Mouse (Mus musculus) forebrain, postnatal 0 days (tissue): ENCODE results near the gene Adh6b. TPM values are rescaled to one million over a fixed set of nuclear protein-coding genes. Genes with fewer than 3 reads are reported as not detected.

Experiments
- ATAC-seq: fragments of 200-750 bp; cut with Nextera tagmentation; 2 replicates; pipeline ENCODE4 v1.8.0; 2017; ENCODE audit warnings: mild to moderate bottlenecking, moderate library complexity
- DNase-seq: peaks from one replicate; pipeline ENCODE4 v3.0.0-alpha.2; 2015
- H3K27ac ChIP-seq: fragments of 300-500 bp; sonication (generic); 2 replicates; pipeline ENCODE4 v1.5.1; 2014; ENCODE audit warnings: low read depth, mild to moderate bottlenecking, antibody characterized with exemption, low read length, moderate library complexity, mixed read lengths
- H3K27me3 ChIP-seq: fragments of 300-500 bp; sonication (generic); 2 replicates; pipeline ENCODE4 v1.6.1; 2014; ENCODE audit warnings: mild to moderate bottlenecking, low read length, mixed read lengths; ENCODE audit not compliant: insufficient read depth
- H3K36me3 ChIP-seq: fragments of 300-500 bp; sonication (generic); 2 replicates; pipeline ENCODE4 v1.6.1; 2014; ENCODE audit warnings: mild to moderate bottlenecking, moderate library complexity; ENCODE audit not compliant: insufficient read depth
- H3K4me1 ChIP-seq: fragments of 300-500 bp; sonication (generic); 2 replicates; pipeline ENCODE4 v1.6.1; 2014; ENCODE audit warnings: antibody characterized with exemption; ENCODE audit not compliant: insufficient read depth
- H3K4me2 ChIP-seq: fragments of 300-500 bp; sonication (generic); 2 replicates; pipeline ENCODE4 v1.6.1; 2014; ENCODE audit warnings: low read depth, mild to moderate bottlenecking, moderate library complexity
- H3K4me3 ChIP-seq: fragments of 300-500 bp; sonication (generic); 2 replicates; pipeline ENCODE4 v1.5.1; 2014; ENCODE audit warnings: low read depth, low read length, mixed read lengths
- H3K9ac ChIP-seq: fragments of 300-500 bp; sonication (generic); 2 replicates; pipeline ENCODE4 v1.6.1; 2014; ENCODE audit warnings: mild to moderate bottlenecking
- H3K9me3 ChIP-seq: fragments of 300-500 bp; sonication (generic); 2 replicates; pipeline ENCODE4 v1.6.1; 2016; ENCODE audit warnings: low read length
- CTCF ChIP-seq: sonication (generic); IDR thresholded peaks from 2 replicates; pipeline ENCODE4 v1.5.1; 2016; ENCODE audit warnings: antibody characterized with exemption, control low read depth, low read depth
- WGBS: fragments of 180-500 bp; shearing (Covaris S2); extraction: QIAGEN DNeasy Blood & Tissue Kit; methylation state at CpG from one replicate; pipeline ENCODE4 v1.1.7; 2014; 5-methylcytosine and 5-hydroxymethylcytosine counted together
- polyA plus RNA-seq: library from polyadenylated mRNA; unstranded; fragments of >200 nt; fragmentation: Nextera tagmentation; extraction: Ambion mirVana; gene quantifications from 2 replicates; pipeline ENCODE4 v1.2.1, GENCODE M21; 2015
- total RNA-seq: library from RNA; depleted of rRNA; stranded (reverse); fragments of >200 nt; gene quantifications from 2 replicates; pipeline ENCODE4 v1.2.3, GENCODE M21; 2014

Adh6b gene
- total and polyA plus RNA-seq, 2 experiments from 2014 or later = 0.19 TPM; not detected in 1

GRCm38 (mm10) chr3:138333910-138334309, 7.7 kb upstream of the Adh6b start:
- H3K4me1 ChIP-seq = no peaks in the 10 kb centered on the region
- no peak for ATAC-seq
- no peaks in the 10 kb centered on the region for H3K36me3 ChIP-seq
- no peak overlapping the region for H3K4me2 ChIP-seq
- no peak overlapping the region for H3K9ac ChIP-seq
- DNase-seq = no peak
- H3K9me3 ChIP-seq = no peaks in the 10 kb centered on the region
- H3K27ac ChIP-seq = no peak overlapping the region
- WGBS = 92% methylated on average over 8 of the region's 8 CpGs
- H3K4me3 ChIP-seq = no peak overlapping the region
- TF ChIP-seq CTCF = no peak
- no peaks in the 10 kb centered on the region for H3K27me3 ChIP-seq

GRCm38 (mm10) chr3:138334320-138334719, 7.3 kb upstream of the Adh6b start:
- TF ChIP-seq CTCF = no peak
- no peaks in the 10 kb centered on the region for H3K4me1 ChIP-seq
- no peak overlapping the region for H3K9ac ChIP-seq
- H3K4me3 ChIP-seq = no peak overlapping the region
- no peak overlapping the region for H3K4me2 ChIP-seq
- no peak for ATAC-seq
- WGBS = 92% methylated on average over 4 of the region's 4 CpGs
- no peak for DNase-seq
- no peak overlapping the region for H3K27ac ChIP-seq
- no peaks in the 10 kb centered on the region for H3K27me3 ChIP-seq
- H3K9me3 ChIP-seq = no peaks in the 10 kb centered on the region
- no peaks in the 10 kb centered on the region for H3K36me3 ChIP-seq

GRCm38 (mm10) chr3:138335566-138335965, 6.0 kb upstream of the Adh6b start:
- H3K9me3 ChIP-seq = no peaks in the 10 kb centered on the region
- DNase-seq (no peak), ATAC-seq (no peak)
- no peak overlapping the region for H3K9ac ChIP-seq
- no peaks in the 10 kb centered on the region for H3K27me3 ChIP-seq
- H3K36me3 ChIP-seq = no peaks in the 10 kb centered on the region
- no peak overlapping the region for H3K4me2 ChIP-seq
- no peak overlapping the region for H3K27ac ChIP-seq
- TF ChIP-seq CTCF = no peak
- 98% methylated on average over 1 of the region's 1 CpGs for WGBS
- no peaks in the 10 kb centered on the region for H3K4me1 ChIP-seq
- H3K4me3 ChIP-seq = no peak overlapping the region

GRCm38 (mm10) chr3:138336104-138336754, 5.3 kb upstream of the Adh6b start:
- H3K9me3 ChIP-seq = no peaks in the 10 kb centered on the region
- ATAC-seq (no peak), DNase-seq (no peak)
- no peaks in the 10 kb centered on the region for H3K4me1 ChIP-seq
- no peak overlapping the region for H3K27ac ChIP-seq
- no peak overlapping the region for H3K9ac ChIP-seq
- 55% methylated on average over 3 of the region's 3 CpGs for WGBS
- no peak for TF ChIP-seq CTCF
- no peaks in the 10 kb centered on the region for H3K27me3 ChIP-seq
- no peaks in the 10 kb centered on the region for H3K36me3 ChIP-seq
- H3K4me3 ChIP-seq = no peak overlapping the region
- no peak overlapping the region for H3K4me2 ChIP-seq

- Histone ChIP-seq H3K4me1 (no peaks in the 10 kb centered on the region), H3K9ac (no peak overlapping the region), H3K36me3 (no peaks in the 10 kb centered on the region), H3K27ac (no peak overlapping the region), H3K4me2 (no peak overlapping the region), H3K27me3 (no peaks in the 10 kb centered on the region), H3K4me3 (no peak overlapping the region), H3K9me3 (no peaks in the 10 kb centered on the region)
- 73% methylated on average over 3 of the region's 3 CpGs for WGBS
- no peak for DNase-seq
- TF ChIP-seq CTCF = no peak
- no peak for ATAC-seq
Measured at GRCm38 (mm10) chr3:138347041-138347440, 5.5 kb downstream of the Adh6b start.

- H3K36me3 ChIP-seq = no peaks in the 10 kb centered on the region
- H3K4me2 ChIP-seq = no peak overlapping the region
- no peak overlapping the region for H3K27ac ChIP-seq
- no peaks in the 10 kb centered on the region for H3K4me1 ChIP-seq
- H3K9me3 ChIP-seq = no peaks in the 10 kb centered on the region
- no peak for DNase-seq
- no peak overlapping the region for H3K4me3 ChIP-seq
- 96% methylated on average over 11 of the region's 11 CpGs for WGBS
- H3K9ac ChIP-seq = no peak overlapping the region
- no peaks in the 10 kb centered on the region for H3K27me3 ChIP-seq
- no peak for TF ChIP-seq CTCF
- ATAC-seq = no peak
Measured at GRCm38 (mm10) chr3:138352012-138352809, 10.6 kb downstream of the Adh6b start.

GRCm38 (mm10) chr3:138358856-138359255, 17.3 kb downstream of the Adh6b start:
- no peak for DNase-seq
- Histone ChIP-seq H3K9ac (no peak overlapping the region), H3K9me3 (no peaks in the 10 kb centered on the region), H3K4me1 (no peaks in the 10 kb centered on the region), H3K27ac (no peak overlapping the region), H3K27me3 (no peaks in the 10 kb centered on the region), H3K4me2 (no peak overlapping the region), H3K36me3 (no peaks in the 10 kb centered on the region), H3K4me3 (no peak overlapping the region)
- TF ChIP-seq CTCF = no peak
- 87% methylated on average over 7 of the region's 7 CpGs for WGBS
- no peak for ATAC-seq
